Mouse (Mus musculus): Measurements from ENCODE around the gene Dppa3. TPM values are rescaled to one million over a fixed set of nuclear protein-coding genes. Genes with fewer than 3 reads are reported as not detected.
"Not testable (repeated sequence)": the region's sequence is repeated elsewhere in the genome, so short reads cannot be mapped to it uniquely, and the experiment has no call there.

Gene Dppa3
- total RNA-seq, 2 experiments from 2014 or later = not detected

GRCm38 (mm10) chr6:122608434-122609376 is 17.5 kb upstream of the Dppa3 start:
- ATAC-seq (replicated peaks; ENCODE audit: low FRiP score, poor library complexity, severe bottlenecking) = no peak

GRCm38 (mm10) chr6:122609377-122609728 is 16.9 kb upstream of the Dppa3 start:
- ATAC-seq (replicated peaks; ENCODE audit: low FRiP score, poor library complexity, severe bottlenecking) = peak; percentile 40

GRCm38 (mm10) chr6:122609771-122610170 is 16.4 kb upstream of the Dppa3 start, which contains the start of gene Gdf3:
Gdf3 (minus strand) TSS chr6:122610087.
- ATAC-seq (replicated peaks; ENCODE audit: low FRiP score, poor library complexity, severe bottlenecking) = peak; percentile 68

- ATAC-seq (replicated peaks; ENCODE audit: low FRiP score, poor library complexity, severe bottlenecking) = no peak
Measured at GRCm38 (mm10) chr6:122612426-122612825, 13.8 kb upstream of the Dppa3 start.

GRCm38 (mm10) chr6:122614047-122614446 is 12.2 kb upstream of the Dppa3 start:
- no peak for ATAC-seq (replicated peaks; ENCODE audit: low FRiP score, poor library complexity, severe bottlenecking)

- no peak for ATAC-seq (replicated peaks; ENCODE audit: low FRiP score, poor library complexity, severe bottlenecking)
Measured at GRCm38 (mm10) chr6:122616022-122616421, 10.2 kb upstream of the Dppa3 start.

GRCm38 (mm10) chr6:122621066-122621465 is 5.1 kb upstream of the Dppa3 start:
- no peak for ATAC-seq (replicated peaks; ENCODE audit: low FRiP score, poor library complexity, severe bottlenecking)

GRCm38 (mm10) chr6:122624480-122624879 is 1.7 kb upstream of the Dppa3 start:
- ATAC-seq (replicated peaks; ENCODE audit: low FRiP score, poor library complexity, severe bottlenecking) = no peak

- no peak for ATAC-seq (replicated peaks; ENCODE audit: low FRiP score, poor library complexity, severe bottlenecking)
Measured at GRCm38 (mm10) chr6:122625156-122625555, 1.1 kb upstream of the Dppa3 start.

GRCm38 (mm10) chr6:122627469-122628108 is 1.4 kb downstream of the Dppa3 start:
- ATAC-seq (replicated peaks; ENCODE audit: low FRiP score, poor library complexity, severe bottlenecking) = no peak

GRCm38 (mm10) chr6:122633411-122633810 is 7.2 kb downstream of the Dppa3 start:
- ATAC-seq (replicated peaks; ENCODE audit: low FRiP score, poor library complexity, severe bottlenecking) = no peak

GRCm38 (mm10) chr6:122635315-122635714 is 9.1 kb downstream of the Dppa3 start:
- ATAC-seq (replicated peaks; ENCODE audit: low FRiP score, poor library complexity, severe bottlenecking) = no peak

GRCm38 (mm10) chr6:122636666-122637065 is 10.5 kb downstream of the Dppa3 start:
- ATAC-seq (replicated peaks; ENCODE audit: low FRiP score, poor library complexity, severe bottlenecking) = no peak

GRCm38 (mm10) chr6:122637566-122637965 is 11.4 kb downstream of the Dppa3 start:
- not testable (repeated sequence) for ATAC-seq (replicated peaks; ENCODE audit: low FRiP score, poor library complexity, severe bottlenecking)

- ATAC-seq (replicated peaks; ENCODE audit: low FRiP score, poor library complexity, severe bottlenecking) = not testable (repeated sequence)
Measured at GRCm38 (mm10) chr6:122644196-122644595, 18.0 kb downstream of the Dppa3 start.

GRCm38 (mm10) chr6:122649903-122650302 is 23.7 kb downstream of the Dppa3 start:
- no peak for ATAC-seq (replicated peaks; ENCODE audit: low FRiP score, poor library complexity, severe bottlenecking)

- ATAC-seq (replicated peaks; ENCODE audit: low FRiP score, poor library complexity, severe bottlenecking) = no peak
Measured at GRCm38 (mm10) chr6:122650398-122650980, 24.3 kb downstream of the Dppa3 start.

- ATAC-seq (replicated peaks; ENCODE audit: low FRiP score, poor library complexity, severe bottlenecking) = no peak
Measured at GRCm38 (mm10) chr6:122654301-122654700, 28.1 kb downstream of the Dppa3 start.

GRCm38 (mm10) chr6:122657630-122658029 is 31.4 kb downstream of the Dppa3 start:
- no peak for ATAC-seq (replicated peaks; ENCODE audit: low FRiP score, poor library complexity, severe bottlenecking)

- no peak for ATAC-seq (replicated peaks; ENCODE audit: low FRiP score, poor library complexity, severe bottlenecking)
Measured at GRCm38 (mm10) chr6:122659567-122659966, 33.4 kb downstream of the Dppa3 start.

All from erythroblast, adult 5-6 weeks (primary cell).